Comparison of ENCODE assay signal across 8 mouse cellular contexts in genomic region chr2:156007888-156008532, GRCm38 (mm10). TPM values are rescaled to one million over a fixed set of nuclear protein-coding genes. Genes with fewer than 3 reads are reported as not detected.
A peak's percentile ranks its signal among the peaks of the same experiment; 100 is the strongest.
DNase-seq lines count a peak whose midpoint lies in the region; ATAC-seq lines count a peak whose summit lies in the region.

6430550D23Rik (minus strand) TSS chr2:156007977.
Ergic3 (plus strand) TSS chr2:156008045.

- peaks cover 7% of the 10 kb centered on the region for H3K4me1 ChIP-seq in hindbrain, embryonic 16.5 days (ENCODE audit: control insufficient read depth, insufficient read depth, low read depth, low read length)

- ATAC-seq in hindbrain, embryonic 16.5 days, result peak; percentile 100

- H3K9ac ChIP-seq in hindbrain, embryonic 16.5 days (ENCODE audit: low read depth, low read length), result peak within 1 kb of the TSS; percentile 95

- WGBS in hindbrain, embryonic 16.5 days, result 0% methylated on average over 41 of the region's 45 CpGs
- under 1% methylated on average over 41 of the region's 45 CpGs for WGBS in macrophage (ENCODE audit: missing documents)

- peak within 1 kb of the TSS; percentile 67 for H3K4me2 ChIP-seq in hindbrain, embryonic 16.5 days (ENCODE audit: low read length)

- H3K79me2 ChIP-seq in macrophage (ENCODE audit: inconsistent target), result no peaks in the 10 kb centered on the region

- H3K27ac ChIP-seq in hindbrain, embryonic 16.5 days (ENCODE audit: low read depth, low read length), result peak within 1 kb of the TSS; percentile 75
- H3K27ac ChIP-seq in macrophage, result peak within 1 kb of the TSS; percentile 36

- peaks cover 29% of the 10 kb centered on the region for H3K36me3 ChIP-seq in hindbrain, embryonic 16.5 days (ENCODE audit: control insufficient read depth, insufficient read depth, low read length)
- H3K36me3 ChIP-seq in macrophage (ENCODE audit: inconsistent target), result peaks cover 30% of the 10 kb centered on the region; the same call in 1 of the 2 replicates

- peak; percentile 98 for DNase-seq in WW6 (ENCODE audit: low read depth, low spot score)
- DNase-seq in cerebellum, postnatal 4 days (ENCODE audit: low spot score in 2 of 2), result peak; percentile 95 to 96
- DNase-seq in gastrocnemius, adult 18-20 months (ENCODE audit: low spot score), result peak; percentile 99
- DNase-seq in left cerebral cortex, adult 18-20 months (ENCODE audit: low spot score in 2 of 2), result peak; percentile 95 to 97
- peak; percentile 98 for DNase-seq in right cerebral cortex, adult 18-20 months
- peak; percentile 88 for DNase-seq in urinary bladder, postnatal 10 days (ENCODE audit: low spot score)

- H3K4me3 ChIP-seq in hindbrain, embryonic 16.5 days (ENCODE audit: low read length), result peak within 1 kb of the TSS; percentile 88
- peak within 1 kb of the TSS; percentile 73 for H3K4me3 ChIP-seq in macrophage (ENCODE audit: inconsistent target)

- H3K9me3 ChIP-seq in hindbrain, embryonic 16.5 days (ENCODE audit: control insufficient read depth, low read length), result no peaks in the 10 kb centered on the region

- no peaks in the 10 kb centered on the region for H3K27me3 ChIP-seq in hindbrain, embryonic 16.5 days (replicated peaks; ENCODE audit: control insufficient read depth, insufficient read depth, low read length)

RNA-seq across cellular contexts. Expression of gene 6430550D23Rik, which starts in this region (rescaled TPM):
- under 1 TPM; 0.12 to 0.41 TPM for total RNA-seq in gastrocnemius, adult 18-20 months (2021)
- 1.4 and 2.5 TPM in 2 replicates for polyA plus RNA-seq in hindbrain, embryonic 16.5 days (2015; fragmentation: Nextera tagmentation; extraction: Ambion mirVana)
- total RNA-seq in left cerebral cortex, adult 18-20 months (2021), result 1 to 10 TPM in 1 of 2 experiments, under 1 TPM in 1; 0.74 to 1.4 TPM
- total RNA-seq in macrophage (2018; cell fraction: chromatin; rRNA removed), result 10 to 100 TPM in 1 of 26 experiments, 1 to 10 TPM in 24, under 1 TPM in 1; 0.46 to 13.2 (median 4.5) TPM
- 1 to 10 TPM in 2 of 26 experiments, under 1 TPM in 24; 0.09 to 1.7 (median 0.47) TPM for total RNA-seq in macrophage (2018; cell fraction: cytosol; rRNA removed)
- total RNA-seq in macrophage (2018; cell fraction: nucleus; rRNA removed), result 10 to 100 TPM in 1 of 26 experiments, 1 to 10 TPM in 24, under 1 TPM in 1; 0.82 to 10.3 (median 3.5) TPM
- polyA plus RNA-seq in macrophage (2018), result 0.32 to 1.0 TPM (median 0.37 TPM) in 3 replicates

RNA-seq across cellular contexts. Expression of gene Ergic3, which starts in this region (rescaled TPM):
- 10 to 100 TPM; 52.9 to 53.0 TPM for total RNA-seq in gastrocnemius, adult 18-20 months (2021)
- 479 and 492 TPM in 2 replicates for polyA plus RNA-seq in hindbrain, embryonic 16.5 days (2015; fragmentation: Nextera tagmentation; extraction: Ambion mirVana)
- 100 to 1,000 TPM; 216 to 235 TPM for total RNA-seq in left cerebral cortex, adult 18-20 months (2021)
- total RNA-seq in macrophage (2018; cell fraction: chromatin; rRNA removed), result 10 to 100 TPM in 24 of 26 experiments, 1 to 10 TPM in 2; 9.1 to 53.7 (median 31.4) TPM
- total RNA-seq in macrophage (2018; cell fraction: cytosol; rRNA removed), result 100 to 1,000 TPM; 145 to 260 (median 179) TPM
- total RNA-seq in macrophage (2018; cell fraction: nucleus; rRNA removed), result 100 to 1,000 TPM in 14 of 26 experiments, 10 to 100 TPM in 12; 42.0 to 148 (median 101) TPM
- polyA plus RNA-seq in macrophage (2018), result 160 to 212 TPM (median 187 TPM) in 3 replicates

Comparison
In these comparisons a context has a peak if more than half of its experiments do, and no peak if none do; other contexts are left out.
1. Peak in every context shown above with its lines: DNase-seq, ATAC-seq, H3K4me3 ChIP-seq and H3K27ac ChIP-seq.
2. RNA of gene Ergic3 (total RNA-seq): 216 to 235 TPM in left cerebral cortex, adult 18-20 months; 52.9 to 53.0 TPM in gastrocnemius, adult 18-20 months; every median in the first group is over 4 times any median in the second.